Mouse (Mus musculus) olfactory bulb, adult 2 months (tissue): Measurements from ENCODE around the gene Dpf1.

Source experiments
- CTCF ChIP-seq: fragments of 200-500 bp; IDR thresholded peaks from 2 replicates; pipeline ENCODE4 v1.5.1; 2012; ENCODE audit warnings: low read depth, mild to moderate bottlenecking, low read length, moderate library complexity; ENCODE audit not compliant: insufficient read depth
- POLR2A ChIP-seq: fragments of 200-500 bp; IDR thresholded peaks from 2 replicates; pipeline ENCODE4 v1.6.1; 2012; ENCODE audit warnings: mild to moderate bottlenecking, low read depth, low read length, moderate library complexity; ENCODE audit not compliant: insufficient read depth

GRCm38 (mm10) chr7:29259781-29260730, 43.7 kb upstream of the Dpf1 start:
- TF ChIP-seq CTCF (no peak), POLR2A (no peak)
